Mouse (Mus musculus) MEL (cell line): Measurements from ENCODE around the gene Gm43517.

Experiments used
- BHLHE40 ChIP-seq: IDR thresholded peaks from 2 replicates; pipeline ENCODE4 v1.6.1; 2012; ENCODE audit warnings: low read depth, mild to moderate bottlenecking, inconsistent platforms, low read length, improper control_type of control experiment, borderline replicate concordance
- CTCF ChIP-seq, 3 experiments: IDR thresholded peaks in 2 of 3; conservative IDR thresholded peaks in 1 of 3; 2 replicates each; pipeline ENCODE4 v1.5.1; 2011 to 2012; ENCODE audit warnings: low read length in 3 of 3, low read depth in 2 of 3, mild to moderate bottlenecking in 2 of 3, improper control_type of control experiment in 1 of 3, inconsistent platforms in 1 of 3, mixed read lengths in 1 of 3, moderate library complexity in 1 of 3; ENCODE audit not compliant: control insufficient read depth in 1 of 3, insufficient read depth in 1 of 3, poor library complexity in 1 of 3, severe bottlenecking in 1 of 3
- EP300 ChIP-seq, 2 experiments: IDR thresholded peaks; 2 replicates each; pipeline ENCODE4 v1.6.1; 2011; ENCODE audit warnings: improper control_type of control experiment in 2 of 2, low read length in 2 of 2, low read depth in 1 of 2, mild to moderate bottlenecking in 1 of 2
- GATA1 ChIP-seq: IDR thresholded peaks from 2 replicates; pipeline ENCODE4 v1.6.1; 2011; ENCODE audit warnings: low read depth, low read length, improper control_type of control experiment
- KAT2A ChIP-seq: conservative IDR thresholded peaks from 2 replicates; pipeline ENCODE4 v1.6.1; 2012; ENCODE audit warnings: low read depth, low read length, improper control_type of control experiment, inconsistent platforms
- MAFK ChIP-seq: IDR thresholded peaks from 2 replicates; pipeline ENCODE4 v1.6.1; 2011; ENCODE audit warnings: low read depth, mild to moderate bottlenecking, low read length, improper control_type of control experiment, borderline replicate concordance
- POLR2A ChIP-seq, 2 experiments: IDR thresholded peaks; 2 replicates each; pipeline ENCODE4 v1.6.1; 2011 to 2012; ENCODE audit warnings: low read length in 2 of 2, mild to moderate bottlenecking in 2 of 2, control low read depth in 1 of 2, improper control_type of control experiment in 1 of 2, low read depth in 1 of 2, moderate library complexity in 1 of 2; ENCODE audit not compliant: control insufficient read depth in 1 of 2, insufficient read depth in 1 of 2, poor library complexity in 1 of 2
- POLR2AphosphoS2 ChIP-seq: IDR thresholded peaks from 2 replicates; pipeline ENCODE4 v1.6.1; 2011; ENCODE audit warnings: low read length, improper control_type of control experiment
- RAD21 ChIP-seq: IDR thresholded peaks from 2 replicates; pipeline ENCODE4 v1.6.1; 2011; ENCODE audit warnings: mild to moderate bottlenecking, low read depth, low read length, improper control_type of control experiment
- SIN3A ChIP-seq: IDR thresholded peaks from 2 replicates; pipeline ENCODE4 v1.6.1; 2012; ENCODE audit warnings: low read length, improper control_type of control experiment, inconsistent platforms
- SMC3 ChIP-seq: IDR thresholded peaks from 2 replicates; pipeline ENCODE4 v1.6.1; 2011; ENCODE audit warnings: low read depth, low read length, improper control_type of control experiment
- TCF12 ChIP-seq: IDR thresholded peaks from 2 replicates; pipeline ENCODE4 v1.6.1; 2014; ENCODE audit warnings: low read depth, mild to moderate bottlenecking, inconsistent platforms, low read length, improper control_type of control experiment, moderate library complexity
- USF1 ChIP-seq: IDR thresholded peaks from 2 replicates; pipeline ENCODE4 v1.6.1; 2014; ENCODE audit warnings: low read depth, mild to moderate bottlenecking, inconsistent platforms, low read length, improper control_type of control experiment, moderate library complexity
- ZC3H11A ChIP-seq: IDR thresholded peaks from 2 replicates; pipeline ENCODE4 v1.6.1; 2012; ENCODE audit warnings: low read depth, mild to moderate bottlenecking, inconsistent platforms, low read length, improper control_type of control experiment

DNA sequence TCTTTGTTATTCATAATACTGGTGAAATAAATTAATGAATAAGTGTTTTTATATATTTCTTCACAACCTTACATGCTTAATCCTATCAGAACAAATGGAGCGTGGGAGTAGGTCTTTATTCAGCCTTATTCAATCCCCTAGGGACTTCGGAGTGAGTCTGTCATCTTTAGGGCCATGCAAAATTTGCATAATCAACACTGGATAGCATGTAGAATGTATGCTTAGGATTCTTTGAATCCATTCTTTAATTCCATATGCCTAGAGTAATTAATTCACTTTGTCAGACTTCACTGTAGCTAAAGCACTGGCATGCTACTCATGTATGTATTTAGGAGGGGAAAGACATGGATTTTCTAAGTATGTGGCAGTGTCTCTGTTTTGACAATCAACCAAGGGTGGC, 24.9 kb downstream of the Gm43517 start:
- no peak for TF ChIP-seq CTCF (IDR thresholded peaks at IDR 0.05 in 2 of 3, conservative IDR thresholded peaks at IDR 0.05 in 1 of 3; ENCODE audit: control insufficient read depth in 1 of 3, insufficient read depth in 1 of 3, low read depth in 2 of 3, low read length in 3 of 3, poor library complexity in 1 of 3, severe bottlenecking in 1 of 3)
- TF ChIP-seq MAFK: no peak
- no peak for TF ChIP-seq EP300 (IDR thresholded peaks at IDR 0.05; ENCODE audit: low read depth in 1 of 2, low read length in 2 of 2)
- no peak for TF ChIP-seq POLR2AphosphoS2
- TF ChIP-seq BHLHE40: no peak
- TF ChIP-seq POLR2A (IDR thresholded peaks at IDR 0.05; ENCODE audit: control insufficient read depth in 1 of 2, insufficient read depth in 1 of 2, low read depth in 1 of 2, low read length in 2 of 2, poor library complexity in 1 of 2): no peak
- no peak for TF ChIP-seq KAT2A
- TF ChIP-seq TCF12: no peak
- TF ChIP-seq ZC3H11A: no peak
- TF ChIP-seq GATA1: no peak
- TF ChIP-seq SIN3A: no peak
- no peak for TF ChIP-seq SMC3
- no peak for TF ChIP-seq RAD21
- no peak for TF ChIP-seq USF1
